In genomic region chr5:143731483-143732112, GRCm38 (mm10) we compare ENCODE assay signal across 8 mouse cellular contexts. TPM values are rescaled to one million over a fixed set of nuclear protein-coding genes. Genes with fewer than 3 reads are reported as not detected.
DNase-seq lines count a peak whose midpoint lies in the region; ATAC-seq lines count a peak whose summit lies in the region.

No protein-coding gene starts in this region.

- WGBS in kidney, embryonic 15.5 days: under 1% methylated on average over 65 of the region's 82 CpGs
- 0% methylated on average over 53 of the region's 82 CpGs for WGBS in macrophage (ENCODE audit: missing documents)
- under 1% methylated on average over 56 of the region's 82 CpGs for WGBS in stomach, embryonic 16.5 days

- peak overlapping the region; percentile 99 for H3K4me3 ChIP-seq in kidney, embryonic 15.5 days (replicated peaks)
- peak overlapping the region; percentile 51 for H3K4me3 ChIP-seq in macrophage (ENCODE audit: inconsistent target)
- peak overlapping the region; percentile 86 for H3K4me3 ChIP-seq in stomach, embryonic 16.5 days (replicated peaks; ENCODE audit: low read length)

- intact Hi-C loops in heart, postnatal 25 days (cut with DNase I): loop anchor here (2.0 to 10.0 kb wide), 2 partner anchors 185 to 547 kb away; partner anchors contain the start of genes Rbak and Spdye4b
- intact Hi-C loops in left cerebral cortex, postnatal 14 days (cut with DNase I): loop anchor here (2.0 to 10.0 kb wide), 3 partner anchors 77 to 407 kb away; partner anchors contain the start of genes Aimp2, Pms2 and Zdhhc4

- peaks cover 10% of the 10 kb centered on the region for H3K36me3 ChIP-seq in kidney, embryonic 15.5 days
- H3K36me3 ChIP-seq in macrophage (ENCODE audit: inconsistent target): peaks cover 12% of the 10 kb centered on the region; the same call in 1 of the 2 replicates
- no peaks in the 10 kb centered on the region for H3K36me3 ChIP-seq in stomach, embryonic 16.5 days (ENCODE audit: control insufficient read depth, insufficient read depth, low read length)

- peaks cover 23% of the 10 kb centered on the region for H3K4me1 ChIP-seq in kidney, embryonic 15.5 days
- H3K4me1 ChIP-seq in stomach, embryonic 16.5 days (ENCODE audit: control insufficient read depth, insufficient read depth, low read length): peaks cover 8% of the 10 kb centered on the region; the same call in 1 of the 2 replicates

- H3K27me3 ChIP-seq in kidney, embryonic 15.5 days: no peaks in the 10 kb centered on the region
- no peaks in the 10 kb centered on the region for H3K27me3 ChIP-seq in stomach, embryonic 16.5 days (ENCODE audit: control insufficient read depth, insufficient read depth, low read length)

- peak overlapping the region; percentile 99 for H3K9ac ChIP-seq in kidney, embryonic 15.5 days
- peak overlapping the region; percentile 99 for H3K9ac ChIP-seq in stomach, embryonic 16.5 days (ENCODE audit: low read length)

- peak overlapping the region; percentile 92 for H3K27ac ChIP-seq in kidney, embryonic 15.5 days
- H3K27ac ChIP-seq in macrophage: no peak overlapping the region
- peak overlapping the region; percentile 86 for H3K27ac ChIP-seq in stomach, embryonic 16.5 days (ENCODE audit: low read length)

- H3K4me2 ChIP-seq in kidney, embryonic 15.5 days: peak overlapping the region; percentile 87
- peak overlapping the region; percentile 77 for H3K4me2 ChIP-seq in stomach, embryonic 16.5 days (ENCODE audit: low read depth, low read length)

- ATAC-seq in kidney, embryonic 15.5 days (replicated peaks; ENCODE audit: low FRiP score): peak; percentile 61
- ATAC-seq in stomach, embryonic 16.5 days (ENCODE audit: insufficient read depth, low FRiP score): peak; percentile 11; the same call in 1 of the 2 replicates

- no peaks in the 10 kb centered on the region for H3K9me3 ChIP-seq in kidney, embryonic 15.5 days (replicated peaks)
- H3K9me3 ChIP-seq in stomach, embryonic 16.5 days (replicated peaks; ENCODE audit: control insufficient read depth, low read length): no peaks in the 10 kb centered on the region

- DNase-seq in heart, adult 11 months: peak; percentile 95
- DNase-seq in heart, postnatal 25 days (ENCODE audit: low spot score): no peak
- DNase-seq in adrenal gland, postnatal 36 days: peak; percentile 35 to 64
- DNase-seq in gastrocnemius, postnatal 25 days: peak; percentile 53
- no peak for DNase-seq in left cerebral cortex, postnatal 14 days (ENCODE audit: low spot score in 2 of 2)

- H3K79me2 ChIP-seq in macrophage (ENCODE audit: inconsistent target): peaks cover 34% of the 10 kb centered on the region

RNA-seq across cellular contexts. Expression of gene Usp42, which starts 0.5 kb away (rescaled TPM):
- 1 to 10 TPM; 6.7 to 7.3 TPM for total RNA-seq in heart, postnatal 25 days (2021)
- total RNA-seq in adrenal gland, postnatal 36 days (2021): 10 to 100 TPM; 13.2 to 14.9 TPM
- total RNA-seq in gastrocnemius, postnatal 25 days (2021): 1 to 10 TPM; 4.3 to 5.3 TPM
- polyA plus RNA-seq in kidney, embryonic 15.5 days (2015; fragmentation: Nextera tagmentation; extraction: Ambion mirVana): 17.9 and 19.0 TPM in 2 replicates
- 10 to 100 TPM in 23 of 26 experiments, 1 to 10 TPM in 3; 6.4 to 85.0 (median 23.4) TPM for total RNA-seq in macrophage (2018; cell fraction: chromatin; rRNA removed)
- total RNA-seq in macrophage (2018; cell fraction: cytosol; rRNA removed): 10 to 100 TPM in 8 of 26 experiments, 1 to 10 TPM in 18; 2.9 to 21.4 (median 8.7) TPM
- 10 to 100 TPM in 21 of 26 experiments, 1 to 10 TPM in 5; 4.6 to 54.6 (median 15.1) TPM for total RNA-seq in macrophage (2018; cell fraction: nucleus; rRNA removed)
- 5.5 to 7.2 TPM (median 6.0 TPM) in 3 replicates for polyA plus RNA-seq in macrophage (2018)
- 13.7 and 13.9 TPM in 2 replicates for polyA plus RNA-seq in stomach, embryonic 16.5 days (2015; fragmentation: Nextera tagmentation; extraction: Ambion mirVana)
- total RNA-seq in left cerebral cortex, postnatal 14 days (2021): 10 to 100 TPM; 21.7 to 25.3 TPM

Comparison
In these comparisons a context has a peak if more than half of its experiments do, and no peak if none do; other contexts are left out.
1. DNase-seq: peak in heart, adult 11 months (single experiment), adrenal gland, postnatal 36 days (2 of 2) and gastrocnemius, postnatal 25 days (single experiment); none in heart, postnatal 25 days (single experiment) and left cerebral cortex, postnatal 14 days (0 of 2).
2. Peak in every context shown above with its lines, with median percentiles within 50 percentile points of each other: H3K4me3 ChIP-seq.